Mouse (Mus musculus): ENCODE data around the gene Nbea. TPM values are rescaled to one million over a fixed set of nuclear protein-coding genes. Genes with fewer than 3 reads are reported as not detected.
A peak's percentile ranks its signal among the peaks of the same experiment; 100 is the strongest.

Nbea gene
- total RNA-seq, 2 experiments from 2014 or later = 277 to 281 TPM

GRCm38 (mm10) chr3:55785981-55786725 is 397.3 kb downstream of the Nbea start:
- DNase-seq = no peak
- intact Hi-C loops (cut with DNase I) = no loop called here

GRCm38 (mm10) chr3:55785266-55785980 is 398.1 kb downstream of the Nbea start:
- DNase-seq = no peak
- intact Hi-C loops (cut with DNase I) = no loop called here

- intact Hi-C loops (cut with DNase I) = no loop called here
- no peak for DNase-seq
These were observed 399.4 kb downstream of the Nbea start for GRCm38 (mm10) chr3:55784101-55784500.

- intact Hi-C loops (cut with DNase I) = no loop called here
- DNase-seq = peak; percentile 57
These were observed 400.1 kb downstream of the Nbea start for GRCm38 (mm10) chr3:55783171-55784081.

- intact Hi-C loops (cut with DNase I) = no loop called here
- DNase-seq = peak; percentile 46
These were observed 400.7 kb downstream of the Nbea start for GRCm38 (mm10) chr3:55782771-55783170.

DNA sequence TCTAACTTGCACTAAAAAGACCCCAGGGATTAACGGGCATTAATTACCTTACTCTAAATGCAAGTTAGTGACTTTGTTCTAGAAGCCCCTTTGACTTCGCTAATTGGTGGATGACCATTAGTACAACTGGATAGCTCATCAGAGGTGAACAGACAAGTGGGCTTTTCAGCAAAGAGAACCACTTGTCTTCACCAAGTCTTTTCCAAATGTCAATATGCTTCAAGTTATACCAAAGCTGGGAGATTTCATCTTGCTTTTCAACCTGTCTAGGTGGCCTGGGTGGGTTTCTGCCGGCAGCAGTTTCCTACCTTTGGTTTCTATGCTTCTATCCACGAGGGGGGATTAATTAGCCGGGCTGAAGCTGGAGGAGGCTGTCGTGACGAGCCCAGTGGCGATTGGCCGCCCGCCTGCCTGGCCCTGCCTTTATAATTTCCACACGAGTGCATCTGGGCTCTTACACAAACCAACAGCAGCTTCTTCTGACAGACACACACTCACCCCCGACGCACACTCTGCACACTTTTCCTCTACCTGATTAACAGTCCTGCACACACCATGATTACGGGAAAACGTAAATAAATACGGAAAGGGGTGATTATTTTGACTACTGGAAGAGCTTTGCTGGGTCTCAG is 401.3 kb downstream of the Nbea start, which contains the start of gene Mab21l1:
Mab21l1 (plus strand) TSS at position 455 of the 632 bp plus-strand sequence.
- DNase-seq = peak; percentile 94
- intact Hi-C loops (cut with DNase I) = no loop called here

GRCm38 (mm10) chr3:55781429-55782055 is 402.0 kb downstream of the Nbea start:
- intact Hi-C loops (cut with DNase I) = no loop called here
- no peak for DNase-seq

- peak; percentile 82 for DNase-seq
- intact Hi-C loops (cut with DNase I) = no loop called here
These were observed 403.1 kb downstream of the Nbea start for GRCm38 (mm10) chr3:55780120-55781070.

- DNase-seq = peak; percentile 55
- intact Hi-C loops (cut with DNase I) = no loop called here
These were observed 404.5 kb downstream of the Nbea start for GRCm38 (mm10) chr3:55778764-55779730.

- no peak for DNase-seq
These were observed 406.0 kb downstream of the Nbea start for GRCm38 (mm10) chr3:55777501-55777900.

GRCm38 (mm10) chr3:55775753-55776152 is 407.7 kb downstream of the Nbea start:
- DNase-seq = no peak
- intact Hi-C loops (cut with DNase I) = no loop called here

More at GRCm38 (mm10) chr3:55777501-55777900, 406.0 kb downstream of the Nbea start:
- intact Hi-C loops (cut with DNase I) = no loop called here

- intact Hi-C loops (cut with DNase I) = no loop called here
- peak; percentile 55 for DNase-seq
These were observed 408.3 kb downstream of the Nbea start for GRCm38 (mm10) chr3:55775245-55775644.

DNA sequence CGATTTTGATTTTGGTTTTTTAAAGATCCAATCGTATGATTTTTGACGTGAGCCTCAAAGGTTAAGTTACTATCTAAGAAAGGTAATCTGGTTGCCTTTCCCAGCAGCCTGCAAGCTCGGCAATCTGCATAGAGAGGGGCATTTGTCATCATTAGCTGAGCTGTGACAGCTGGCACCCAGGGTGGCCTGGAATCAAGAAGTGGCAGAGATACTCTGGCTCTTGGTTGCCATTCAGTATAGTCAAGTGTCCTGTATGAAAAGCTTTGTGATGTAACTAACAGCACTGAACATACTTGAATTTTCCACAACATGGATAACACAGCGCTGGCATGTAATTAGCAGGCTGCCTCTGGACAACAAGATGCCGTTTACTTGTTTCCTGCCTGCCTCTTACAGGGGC is 409.3 kb downstream of the Nbea start:
- intact Hi-C loops (cut with DNase I) = no loop called here

GRCm38 (mm10) chr3:55769308-55769707 is 414.2 kb downstream of the Nbea start:
- DNase-seq = no peak
- intact Hi-C loops (cut with DNase I) = no loop called here

More for the DNA sequence above, 409.3 kb downstream of the Nbea start:
- peak; percentile 79 for DNase-seq

- intact Hi-C loops (cut with DNase I) = no loop called here
- no peak for DNase-seq
These were observed 414.8 kb downstream of the Nbea start for GRCm38 (mm10) chr3:55768654-55769053.

DNA sequence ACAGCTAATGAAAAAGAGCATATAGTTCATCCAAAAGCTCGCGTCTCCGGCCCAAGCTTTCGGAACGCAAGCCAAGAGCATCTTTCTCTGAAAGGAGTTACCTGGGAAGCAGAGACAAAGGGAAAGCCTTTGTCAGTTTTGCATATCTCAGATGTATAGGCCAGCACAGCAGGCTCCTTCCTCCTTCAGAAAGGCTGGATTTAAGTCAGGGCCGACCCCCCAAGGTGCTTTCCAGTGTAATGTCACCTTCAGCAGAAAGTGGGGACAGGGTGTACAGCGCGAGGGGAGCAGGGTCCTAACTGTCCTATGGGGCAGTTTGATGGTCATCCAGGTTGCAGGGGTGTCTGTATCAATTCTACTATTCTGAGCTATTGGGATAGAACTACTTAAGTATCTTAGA is 419.9 kb downstream of the Nbea start:
- no peak for DNase-seq
- intact Hi-C loops (cut with DNase I) = no loop called here

DNA sequence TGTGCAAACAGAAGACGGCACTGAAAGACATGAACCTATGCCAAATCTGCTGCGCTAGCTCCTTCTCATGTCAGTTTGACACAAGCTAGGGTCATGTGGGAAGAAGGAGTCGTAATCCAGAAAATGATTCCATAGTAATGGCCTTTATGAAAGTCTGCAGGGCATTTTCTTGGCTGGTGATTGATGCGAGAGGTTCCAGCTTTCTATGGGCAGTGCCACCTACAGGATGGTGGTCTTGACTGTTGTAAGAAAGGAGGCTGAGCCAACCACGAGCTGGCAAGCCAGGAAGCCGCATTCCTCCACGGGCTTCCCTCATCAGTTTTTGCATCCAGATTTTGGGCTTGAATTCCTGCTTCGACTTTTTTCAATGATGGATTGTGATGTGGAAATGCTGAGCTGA is 425.2 kb downstream of the Nbea start:
- peak; percentile 65 for DNase-seq
- intact Hi-C loops (cut with DNase I) = no loop called here

Data from left cerebral cortex, postnatal 4 days (tissue).